Mouse (Mus musculus): ENCODE data around the gene Bicdl2.

GRCm38 (mm10) chr17:23683856-23684672, 23.8 kb downstream of the Bicdl2 start, which contains the start of gene Cldn9:
- TF ChIP-seq POLR2A (IDR thresholded peaks at IDR 0.05; ENCODE audit: insufficient read depth, low read depth, low read length) (no peak), CTCF (IDR thresholded peaks at IDR 0.05) (no peak)
